Mouse (Mus musculus): ENCODE data around the gene E4f1.
"Not testable (repeated sequence)": the region's sequence is repeated elsewhere in the genome, so short reads cannot be mapped to it uniquely, and the experiment has no call there.

Gene E4f1

GRCm38 (mm10) chr17:24453372-24453771, 16.7 kb downstream of the E4f1 start:
- ChIA-PET CTCF (interaction anchor here in 1 of 4 experiments (1.3 to 2.1 kb wide), 2 partner anchors 17 to 96 kb away, joined by 3 to 5 read pairs; partner anchors contain the start of gene Pkd1), POLR2A (interaction anchor here in 3 of 4 experiments (0.5 to 5.0 kb wide), 16 partner anchors 9 to 216 kb away, joined by 3 to 69 read pairs (median 8); partner anchors contain the start of genes Dnase1l2 (in 2 of the 3), Mlst8 (in 2 of the 3), E4f1 (in 1 of the 3) and Eci1 (in 1 of the 3))

GRCm38 (mm10) chr17:24451220-24451619, 18.9 kb downstream of the E4f1 start:
- POLR2A ChIA-PET, result interaction anchor here in 2 of 4 experiments (0.9 to 2.2 kb wide), 7 partner anchors 9 to 99 kb away, joined by 3 to 8 read pairs (median 4); partner anchors contain the start of genes Traf7 (in 2 of the 2) and Dnase1l2 (in 1 of the 2)
- CTCF ChIA-PET, result interaction anchor here in 2 of 4 experiments (0.5 to 1.9 kb wide), 3 partner anchors 15 to 29 kb away, joined by 3 to 7 read pairs (median 6); partner anchors contain the start of gene Mlst8 (in 1 of the 2)

- ChIA-PET CTCF (no interaction called here), POLR2A (interaction anchor here in 2 of 4 experiments (1.1 to 2.2 kb wide), 4 partner anchors 22 to 97 kb away, joined by 4 to 8 read pairs (median 6); partner anchors contain the start of genes Abca3 (in 1 of the 2) and Traf7 (in 1 of the 2))
Observed at GRCm38 (mm10) chr17:24449507-24449906, 20.6 kb downstream of the E4f1 start.

- ChIA-PET CTCF (interaction anchor here in 2 of 4 experiments (1.0 kb wide), 2 partner anchors 9 to 10 kb away, joined by 3 read pairs; no protein-coding TSS in a partner anchor), POLR2A (interaction anchor here in 3 of 4 experiments (0.6 to 2.3 kb wide), 10 partner anchors 8 to 299 kb away, joined by 3 to 9 read pairs (median 3); partner anchors contain the start of genes Traf7 (in 2 of the 3) and Eci1 (in 1 of the 3))
Observed at GRCm38 (mm10) chr17:24446590-24446989, 23.5 kb downstream of the E4f1 start.

- CTCF ChIA-PET, result interaction anchor here in 2 of 4 experiments (0.6 to 1.1 kb wide), 2 partner anchors 49 to 52 kb away, joined by 3 to 4 read pairs; no protein-coding TSS in a partner anchor
- POLR2A ChIA-PET, result interaction anchor here in 3 of 4 experiments (0.6 to 1.1 kb wide), 4 partner anchors 9 to 51 kb away, joined by 3 read pairs; no protein-coding TSS in a partner anchor
Observed at GRCm38 (mm10) chr17:24443409-24443808, 26.7 kb downstream of the E4f1 start.

GRCm38 (mm10) chr17:24442632-24443155, 27.4 kb downstream of the E4f1 start, which contains the start of gene Dnase1l2:
TSS of gene Dnase1l2 (minus strand) at chr17:24443105.
- ChIA-PET CTCF (interaction anchor here in 2 of 4 experiments (0.5 to 1.2 kb wide), 5 partner anchors 21 to 73 kb away, joined by 3 to 8 read pairs (median 3); partner anchors contain the start of gene Mlst8 (in 1 of the 2)), POLR2A (interaction anchor here (0.6 to 1.7 kb wide), 20 partner anchors 8 to 226 kb away, joined by 3 to 11 read pairs (median 3); partner anchors contain the start of genes Mlst8 (in 1 of the 4), Npw (in 1 of the 4), Pkd1 (in 1 of the 4) and Traf7 (in 1 of the 4))

GRCm38 (mm10) chr17:24442107-24442506, 28.0 kb downstream of the E4f1 start:
- ChIA-PET POLR2A (interaction anchor here (0.6 to 1.7 kb wide), 17 partner anchors 9 to 227 kb away, joined by 3 to 11 read pairs (median 3); partner anchors contain the start of genes Mlst8 (in 1 of the 4), Pkd1 (in 1 of the 4), Traf7 (in 1 of the 4) and Zfp598 (in 1 of the 4)), CTCF (interaction anchor here in 2 of 4 experiments (0.6 to 1.2 kb wide), 3 partner anchors 22 to 49 kb away, joined by 3 to 8 read pairs (median 4); partner anchors contain the start of gene Mlst8 (in 1 of the 2))

- ChIA-PET CTCF (interaction anchor here in 2 of 4 experiments (0.6 to 1.7 kb wide), 6 partner anchors 9 to 597 kb away, joined by 4 to 5 read pairs (median 4); partner anchors contain the start of genes Mlst8 (in 1 of the 2), Prss32 (in 1 of the 2) and Prss41 (in 1 of the 2)), POLR2A (interaction anchor here in 3 of 4 experiments (0.9 to 6.2 kb wide), 19 partner anchors 9 to 228 kb away, joined by 3 to 63 read pairs (median 3); partner anchors contain the start of genes Eci1 (in 2 of the 3), Abca3 (in 1 of the 3), Pkd1 (in 1 of the 3) and Rnps1 (in 1 of the 3))
Observed at GRCm38 (mm10) chr17:24441148-24441547, 29.0 kb downstream of the E4f1 start.

- ChIA-PET POLR2A (interaction anchor here in 3 of 4 experiments (0.6 to 6.2 kb wide), 25 partner anchors 8 to 199 kb away, joined by 3 to 63 read pairs (median 3); partner anchors contain the start of genes Eci1 (in 2 of the 3), Mlst8 (in 2 of the 3), Rnps1 (in 2 of the 3) and Abca3 (in 1 of the 3)), CTCF (interaction anchor here in 2 of 4 experiments (0.8 to 1.7 kb wide), 7 partner anchors 9 to 597 kb away, joined by 3 to 5 read pairs (median 4); partner anchors contain the start of genes Mlst8 (in 1 of the 2), Prss32 (in 1 of the 2), Prss41 (in 1 of the 2) and Rnps1 (in 1 of the 2))
Observed at GRCm38 (mm10) chr17:24440377-24440776, 29.7 kb downstream of the E4f1 start.

GRCm38 (mm10) chr17:24437016-24437415, 33.1 kb downstream of the E4f1 start:
- CTCF ChIA-PET, result interaction anchor here in 3 of 4 experiments (0.5 to 2.4 kb wide), 12 partner anchors 9 to 468 kb away, joined by 3 to 7 read pairs (median 3); partner anchors contain the start of gene Eci1 (in 1 of the 3)
- POLR2A ChIA-PET, result interaction anchor here in 3 of 4 experiments (0.8 to 6.2 kb wide), 17 partner anchors 9 to 198 kb away, joined by 3 to 63 read pairs (median 5); partner anchors contain the start of genes Eci1 (in 3 of the 3), Rnps1 (in 2 of the 3), E4f1 (in 1 of the 3) and Pgp (in 1 of the 3)

GRCm38 (mm10) chr17:24429201-24429983, 40.7 kb downstream of the E4f1 start:
- ChIA-PET CTCF (interaction anchor here in 3 of 4 experiments (0.6 to 1.4 kb wide), 7 partner anchors 11 to 261 kb away, joined by 3 to 6 read pairs (median 3); partner anchors contain the start of gene Syngr3 (in 1 of the 3)), POLR2A (interaction anchor here (0.6 to 9.9 kb wide), 37 partner anchors 7 to 861 kb away, joined by 3 to 201 read pairs (median 4); partner anchors contain the start of genes Rnps1 (in 3 of the 4), Ccnf (in 2 of the 4), Pkd1 (in 2 of the 4) and Traf7 (in 2 of the 4))

GRCm38 (mm10) chr17:24427170-24427557, 42.9 kb downstream of the E4f1 start:
- POLR2A ChIA-PET, result interaction anchor here (0.5 to 9.9 kb wide), 59 partner anchors 8 to 383 kb away, joined by 3 to 201 read pairs (median 4); partner anchors contain the start of genes Pkd1 (in 3 of the 4), Rnps1 (in 3 of the 4), Traf7 (in 3 of the 4) and Abca3 (in 2 of the 4)
- CTCF ChIA-PET, result interaction anchor here in 3 of 4 experiments (0.6 to 1.3 kb wide), 6 partner anchors 10 to 220 kb away, joined by 3 to 4 read pairs (median 3); no protein-coding TSS in a partner anchor

- ChIA-PET CTCF (interaction anchor here in 3 of 4 experiments (0.5 to 1.3 kb wide), 10 partner anchors 10 to 1141 kb away, joined by 3 to 7 read pairs (median 3); no protein-coding TSS in a partner anchor), POLR2A (interaction anchor here (0.5 to 9.9 kb wide), 69 partner anchors 7 to 382 kb away, joined by 3 to 201 read pairs (median 4); partner anchors contain the start of genes Pkd1 (in 3 of the 4), Rnps1 (in 3 of the 4), Traf7 (in 3 of the 4) and Abca3 (in 2 of the 4))
Observed at GRCm38 (mm10) chr17:24426471-24427169, 43.5 kb downstream of the E4f1 start, which contains the start of gene Eci1. TSS of gene Eci1 (plus strand) at chr17:24426641.

- POLR2A ChIA-PET, result interaction anchor here (0.5 to 9.9 kb wide), 37 partner anchors 8 to 254 kb away, joined by 3 to 201 read pairs (median 5); partner anchors contain the start of genes Rnps1 (in 3 of the 4), Traf7 (in 3 of the 4), Mlst8 (in 2 of the 4) and Ccnf (in 1 of the 4)
- CTCF ChIA-PET, result interaction anchor here in 2 of 4 experiments (0.5 to 1.0 kb wide), 3 partner anchors 193 to 1142 kb away, joined by 3 to 7 read pairs (median 3); no protein-coding TSS in a partner anchor
Observed at GRCm38 (mm10) chr17:24425905-24426304, 44.2 kb downstream of the E4f1 start.

GRCm38 (mm10) chr17:24425326-24425725, 44.8 kb downstream of the E4f1 start:
- CTCF ChIA-PET, result not testable (repeated sequence)
- POLR2A ChIA-PET, result interaction anchor here in 3 of 4 experiments (0.6 to 9.9 kb wide), 8 partner anchors 10 to 359 kb away, joined by 3 to 123 read pairs (median 9); partner anchors contain the start of genes Rnps1 (in 2 of the 3), Mlst8 (in 1 of the 3) and Traf7 (in 1 of the 3)

Measured in embryonic stem cell, embryonic (primary cell).